Mouse (Mus musculus): ENCODE results near the gene H2-M9.

H2-M9 gene

GRCm38 (mm10) chr17:36642566-36642965, at the start of gene H2-M9:
H2-M9 (minus strand) TSS chr17:36642666.
- no peak for DNase-seq (ENCODE audit: extremely low spot score, low spot score)

DNA sequence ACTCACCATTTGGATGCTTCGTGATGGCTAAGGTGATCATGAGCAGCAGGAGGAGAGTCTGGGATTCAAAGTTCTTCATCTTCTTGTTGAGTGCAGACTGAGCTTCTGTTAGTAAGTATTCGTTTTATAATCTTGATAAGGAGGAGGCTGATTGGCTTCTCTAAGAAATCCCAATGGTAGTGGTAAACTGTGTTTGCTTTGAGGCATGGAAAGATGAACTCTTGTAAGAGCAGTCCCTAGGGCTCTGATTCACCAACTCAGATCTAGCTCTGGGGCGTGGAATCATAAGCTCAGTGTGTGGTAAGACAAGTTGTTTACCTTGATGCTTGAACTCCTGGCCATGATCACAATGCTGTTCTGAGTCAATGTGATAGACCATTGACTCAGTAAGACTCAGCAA, 29.7 kb upstream of the H2-M9 start, which contains the start of gene H2-M1:
H2-M1 (minus strand) TSS at position 101 of the 400 bp plus-strand sequence.
- no peak for DNase-seq (ENCODE audit: extremely low spot score, low spot score)
